Mouse (Mus musculus) kidney, adult 9 months (tissue): ENCODE data around the gene Hexim2.

Experiments
- DNase-seq: peaks from one replicate; pipeline ENCODE4 v3.0.0; 2022

Gene Hexim2

GRCm38 (mm10) chr11:103112552-103112912 lies 19.7 kb upstream of the Hexim2 start:
- no peak for DNase-seq

- DNase-seq, result no peak
These were observed 19.2 kb upstream of the Hexim2 start for GRCm38 (mm10) chr11:103113005-103113404.

GRCm38 (mm10) chr11:103113771-103114170 lies 18.5 kb upstream of the Hexim2 start:
- no peak for DNase-seq

- no peak for DNase-seq
These were observed 17.8 kb upstream of the Hexim2 start for GRCm38 (mm10) chr11:103114270-103114943.

GRCm38 (mm10) chr11:103115163-103116007 lies 16.8 kb upstream of the Hexim2 start:
- peak; percentile 92 for DNase-seq

- peak; percentile 100 for DNase-seq
These were observed 16.0 kb upstream of the Hexim2 start, which contains the start of gene Hexim1 for GRCm38 (mm10) chr11:103116008-103116818. TSS of gene Hexim1 (plus strand) at chr11:103116231.

- DNase-seq, result peak; percentile 82
These were observed 15.2 kb upstream of the Hexim2 start for GRCm38 (mm10) chr11:103116959-103117590.

- no peak for DNase-seq
These were observed 14.6 kb upstream of the Hexim2 start for GRCm38 (mm10) chr11:103117591-103118009.

GRCm38 (mm10) chr11:103118866-103119265 lies 13.4 kb upstream of the Hexim2 start:
- DNase-seq, result no peak

- no peak for DNase-seq
These were observed 12.6 kb upstream of the Hexim2 start for GRCm38 (mm10) chr11:103119609-103120008.

- DNase-seq, result no peak
These were observed 11.9 kb upstream of the Hexim2 start for GRCm38 (mm10) chr11:103120315-103120714.

GRCm38 (mm10) chr11:103132576-103133455 lies 587 bp downstream of the Hexim2 start:
- peak; percentile 100 for DNase-seq

GRCm38 (mm10) chr11:103133456-103134185 lies 1.4 kb downstream of the Hexim2 start:
- DNase-seq, result no peak

- no peak for DNase-seq
These were observed 2.0 kb downstream of the Hexim2 start for GRCm38 (mm10) chr11:103134221-103134620.

GRCm38 (mm10) chr11:103136039-103136577 lies 3.9 kb downstream of the Hexim2 start:
- DNase-seq, result no peak

GRCm38 (mm10) chr11:103139951-103140762 lies 7.9 kb downstream of the Hexim2 start:
- no peak for DNase-seq

GRCm38 (mm10) chr11:103140763-103141100 lies 8.5 kb downstream of the Hexim2 start:
- no peak for DNase-seq

GRCm38 (mm10) chr11:103141101-103141943 lies 9.1 kb downstream of the Hexim2 start:
- peak; percentile 74 for DNase-seq

- DNase-seq, result peak; percentile 51
These were observed 9.7 kb downstream of the Hexim2 start for GRCm38 (mm10) chr11:103141944-103142255.
